Mouse (Mus musculus) heart, adult 8-10 months (tissue): ENCODE data around the gene Krtap1-3. TPM values are rescaled to one million over a fixed set of nuclear protein-coding genes. Genes with fewer than 3 reads are reported as not detected.

Source experiments
- DNase-seq: peaks from one replicate; pipeline ENCODE4 v3.0.0; 2022; ENCODE audit warnings: low spot score
- total RNA-seq, 4 experiments: library from RNA; stranded (reverse); gene quantifications; 2 replicates each; pipeline ENCODE4 v1.2.4; 2022

The Krtap1-3 gene
- total RNA-seq, 4 experiments from 2014 or later, result not detected

- DNase-seq, result no peak
Measured at GRCm38 (mm10) chr11:99557976-99558745, 33.0 kb downstream of the Krtap1-3 start.

GRCm38 (mm10) chr11:99556753-99557152 lies 34.4 kb downstream of the Krtap1-3 start, which contains the start of gene Krtap3-2:
TSS of gene Krtap3-2 (minus strand) at chr11:99556853.
- DNase-seq, result no peak

GRCm38 (mm10) chr11:99556195-99556594 lies 34.9 kb downstream of the Krtap1-3 start:
- no peak for DNase-seq

- no peak for DNase-seq
Measured at GRCm38 (mm10) chr11:99550765-99551164, 40.4 kb downstream of the Krtap1-3 start, which contains the start of gene Krtap3-3. TSS of gene Krtap3-3 (minus strand) at chr11:99550865.

- DNase-seq, result no peak
Measured at GRCm38 (mm10) chr11:99547892-99548291, 43.2 kb downstream of the Krtap1-3 start.

Other genes with a start within 250 kb of the Krtap1-3 start
- gene Krt27, start 240.2 kb downstream of the Krtap1-3 start, total RNA-seq, result not detected
- gene Krt28, start 216.4 kb downstream of the Krtap1-3 start, total RNA-seq, result not detected
- gene Krt10, start 202.0 kb downstream of the Krtap1-3 start, total RNA-seq, result 1 to 10 TPM; 3.3 to 5.8 (median 5.0) TPM
- not detected for gene Krt12, start 169.1 kb downstream of the Krtap1-3 start, total RNA-seq
- not detected for gene Krt20, start 153.2 kb downstream of the Krtap1-3 start, total RNA-seq
- not detected for gene Krt23, start 98.2 kb downstream of the Krtap1-3 start, total RNA-seq
- gene Krt39, start 70.0 kb downstream of the Krtap1-3 start, total RNA-seq, result not detected
- gene Krt40, start 48.2 kb downstream of the Krtap1-3 start, total RNA-seq, result not detected
- not detected for gene Krtap3-3, start 40.5 kb downstream of the Krtap1-3 start, total RNA-seq
- not detected for gene Krtap3-2, start 34.5 kb downstream of the Krtap1-3 start, total RNA-seq
- gene Gm11939, start 31.9 kb downstream of the Krtap1-3 start, total RNA-seq, result not detected
- gene Krtap3-1, start 24.7 kb downstream of the Krtap1-3 start, total RNA-seq, result not detected
- not detected for gene Krtap1-5, start 10.3 kb downstream of the Krtap1-3 start, total RNA-seq
- gene Krtap1-4, start 7.7 kb downstream of the Krtap1-3 start, total RNA-seq, result not detected
- not detected for gene Krtap9-3, start 6.8 kb upstream of the Krtap1-3 start, total RNA-seq
- gene Gm11938, start 12.0 kb upstream of the Krtap1-3 start, total RNA-seq, result not detected
- gene Gm11937, start 18.9 kb upstream of the Krtap1-3 start, total RNA-seq, result not detected
- gene Krtap2-4, start 23.5 kb upstream of the Krtap1-3 start, total RNA-seq, result not detected
- gene Gm11562, start 29.1 kb upstream of the Krtap1-3 start, total RNA-seq, result not detected
- not detected for gene Krtap4-1, start 36.9 kb upstream of the Krtap1-3 start, total RNA-seq
- gene Krtap4-2, start 43.7 kb upstream of the Krtap1-3 start, total RNA-seq, result not detected
- gene Krtap4-7, start 52.8 kb upstream of the Krtap1-3 start, total RNA-seq, result not detected
- gene Gm11555, start 58.9 kb upstream of the Krtap1-3 start, total RNA-seq, result not detected
- not detected for gene Gm11563, start 67.6 kb upstream of the Krtap1-3 start, total RNA-seq
- gene Krtap4-6, start 74.6 kb upstream of the Krtap1-3 start, total RNA-seq, result not detected
- not detected for gene Gm14190, start 99.4 kb upstream of the Krtap1-3 start, total RNA-seq
- not detected for gene Gm14180, start 143.0 kb upstream of the Krtap1-3 start, total RNA-seq
- not detected for gene Gm11595, start 181.6 kb upstream of the Krtap1-3 start, total RNA-seq
- not detected for gene Krtap4-8, start 189.4 kb upstream of the Krtap1-3 start, total RNA-seq
- gene Krtap4-9, start 193.9 kb upstream of the Krtap1-3 start, total RNA-seq, result not detected
- not detected for gene Gm11596, start 202.1 kb upstream of the Krtap1-3 start, total RNA-seq
- not detected for gene Gm11569, start 207.6 kb upstream of the Krtap1-3 start, total RNA-seq
- not detected for gene Gm11554, start 213.1 kb upstream of the Krtap1-3 start, total RNA-seq
- not detected for gene Krtap4-13, start 218.6 kb upstream of the Krtap1-3 start, total RNA-seq
- not detected for gene Gm11564, start 224.3 kb upstream of the Krtap1-3 start, total RNA-seq
- gene 2300003K06Rik, start 246.7 kb upstream of the Krtap1-3 start, total RNA-seq, result not detected